Mouse (Mus musculus) ES-Bruce4 (cell line): ENCODE results near the gene Lhx4. TPM values are rescaled to one million over a fixed set of nuclear protein-coding genes. Genes with fewer than 3 reads are reported as not detected.

ENCODE experiments used
- H3K27ac ChIP-seq: 2 replicates; pipeline ENCODE4 v1.5.1; 2012; ENCODE audit warnings: low read length, inconsistent platforms; ENCODE audit not compliant: insufficient read depth
- H3K27me3 ChIP-seq: 2 replicates; pipeline ENCODE4 v1.6.1; 2012; ENCODE audit warnings: mild to moderate bottlenecking, low read length, inconsistent platforms; ENCODE audit not compliant: control insufficient read depth, poor library complexity, insufficient read depth, severe bottlenecking
- H3K36me3 ChIP-seq: 2 replicates; pipeline ENCODE4 v1.6.1; 2012; ENCODE audit warnings: inconsistent platforms, mild to moderate bottlenecking, low read length, moderate library complexity; ENCODE audit not compliant: control insufficient read depth, poor library complexity, insufficient read depth, severe bottlenecking
- H3K4me1 ChIP-seq: one replicate; pipeline ENCODE4 v1.8.1; 2011; ENCODE audit warnings: low read length; ENCODE audit not compliant: control insufficient read depth, insufficient read depth
- H3K4me3 ChIP-seq: 2 replicates; pipeline ENCODE4 v1.5.1; 2011; ENCODE audit warnings: low read depth, mild to moderate bottlenecking, low read length
- H3K9ac ChIP-seq: 2 replicates; pipeline ENCODE4 v1.6.1; 2012; ENCODE audit warnings: low read depth, mild to moderate bottlenecking, inconsistent platforms; ENCODE audit not compliant: poor library complexity, severe bottlenecking
- H3K9me3 ChIP-seq: replicated peaks from 2 replicates; pipeline ENCODE4 v1.6.1; 2012; ENCODE audit warnings: mild to moderate bottlenecking, low read length, inconsistent platforms; ENCODE audit not compliant: control insufficient read depth, poor library complexity, insufficient read depth, severe bottlenecking
- CTCF ChIP-seq: IDR thresholded peaks from one replicate; pipeline ENCODE4 v1.8.1; 2011; ENCODE audit warnings: low read depth, low read length
- EP300 ChIP-seq: IDR thresholded peaks from 2 replicates; pipeline ENCODE4 v1.6.1; 2011; ENCODE audit warnings: low read depth, low read length; ENCODE audit not compliant: insufficient read depth
- POLR2A ChIP-seq: IDR thresholded peaks from one replicate; pipeline ENCODE4 v1.8.1; 2011; ENCODE audit warnings: low read length; ENCODE audit not compliant: insufficient read depth
- polyA plus RNA-seq: library from polyadenylated mRNA; stranded (reverse); fragments of >200 nt; gene quantifications from 2 replicates; pipeline ENCODE4 v1.2.4, GENCODE M21; 2011; ENCODE audit warnings: low read depth; ENCODE audit not compliant: missing spikeins, insufficient read depth, insufficient read length

The Lhx4 gene
- polyA plus RNA-seq, 1 experiment, result not detected

DNA sequence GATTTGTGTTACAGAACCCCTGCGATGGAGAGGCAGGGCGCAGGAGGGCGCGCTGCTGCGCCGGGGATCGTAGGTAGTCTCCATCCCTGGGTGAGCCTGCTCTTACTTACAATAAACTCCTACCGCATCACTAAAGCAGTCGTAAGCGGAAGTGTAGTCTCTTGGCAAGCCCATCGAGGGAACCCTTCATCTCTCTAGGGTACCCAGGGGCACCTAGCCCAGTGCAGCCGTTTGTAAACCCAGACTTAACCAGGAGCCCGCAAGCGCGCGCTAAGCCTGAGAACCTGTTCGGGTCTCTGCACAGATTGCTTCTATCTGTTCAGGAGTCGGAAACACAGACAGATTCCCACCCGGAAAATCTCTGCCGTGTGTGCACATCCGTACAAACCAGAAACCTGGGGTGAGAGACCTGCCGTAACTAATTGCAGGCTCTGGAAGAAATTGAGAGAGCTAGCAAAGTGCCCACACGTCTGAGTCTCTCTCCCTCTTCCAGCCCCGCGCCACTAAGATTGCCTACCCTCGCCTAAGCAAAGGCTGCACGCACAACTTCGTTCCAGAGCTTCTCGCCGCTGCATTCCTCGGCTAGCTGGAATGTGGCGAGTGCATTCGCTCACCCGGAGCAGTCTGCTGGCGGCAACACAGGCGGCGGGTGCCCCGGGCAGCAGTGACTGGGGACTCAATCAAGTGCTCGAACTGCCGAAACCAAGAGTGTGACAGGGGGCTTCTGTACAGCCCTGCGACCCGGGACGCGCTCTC is 10.7 kb downstream of the Lhx4 start:
- peak overlapping the region; percentile 61 for H3K4me3 ChIP-seq
- H3K27ac ChIP-seq, result no peak overlapping the region
- no peaks in the 10 kb centered on the region for H3K9me3 ChIP-seq
- no peaks in the 10 kb centered on the region for H3K36me3 ChIP-seq
- H3K4me1 ChIP-seq, result no peaks in the 10 kb centered on the region
- no peak overlapping the region for H3K9ac ChIP-seq
- peaks cover 46% of the 10 kb centered on the region for H3K27me3 ChIP-seq
- TF ChIP-seq EP300, result no peak
- peak; percentile 30 for TF ChIP-seq CTCF
- TF ChIP-seq POLR2A, result no peak

DNA sequence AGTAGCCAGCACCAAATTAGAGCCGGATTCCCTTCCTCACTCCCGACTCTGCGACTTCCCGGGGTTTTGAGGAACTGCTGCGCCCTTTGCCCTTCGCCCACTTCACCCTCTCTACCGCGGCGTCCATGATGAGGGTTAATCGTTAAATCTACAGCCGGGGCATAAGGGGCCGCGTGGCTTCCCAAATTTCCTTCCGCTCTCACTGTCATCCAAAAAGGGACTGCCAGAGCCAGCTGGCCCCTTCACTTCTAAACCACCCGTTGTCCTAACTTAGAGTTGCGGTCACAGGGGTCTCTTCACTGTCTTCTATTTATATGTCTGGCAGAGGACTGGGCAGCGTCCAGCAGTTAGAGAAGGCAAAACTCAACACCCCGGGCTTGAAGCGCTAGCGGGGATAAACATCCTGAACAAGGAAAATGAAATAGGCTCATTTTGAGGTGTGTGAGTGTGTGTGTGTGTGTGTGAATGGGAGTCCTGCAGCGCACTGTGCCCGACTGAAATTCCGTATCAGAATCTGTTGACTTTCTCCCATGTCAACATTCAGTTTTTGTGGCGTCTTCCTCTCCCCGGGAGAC is 13.6 kb downstream of the Lhx4 start:
- Histone ChIP-seq H3K9me3 (no peaks in the 10 kb centered on the region), H3K27ac (no peak overlapping the region), H3K4me1 (no peaks in the 10 kb centered on the region), H3K4me3 (peak overlapping the region; percentile 27; the same call in 1 of the 2 replicates), H3K27me3 (peaks cover 50% of the 10 kb centered on the region), H3K9ac (no peak overlapping the region), H3K36me3 (no peaks in the 10 kb centered on the region)
- TF ChIP-seq EP300 (no peak), POLR2A (no peak), CTCF (no peak)

DNA sequence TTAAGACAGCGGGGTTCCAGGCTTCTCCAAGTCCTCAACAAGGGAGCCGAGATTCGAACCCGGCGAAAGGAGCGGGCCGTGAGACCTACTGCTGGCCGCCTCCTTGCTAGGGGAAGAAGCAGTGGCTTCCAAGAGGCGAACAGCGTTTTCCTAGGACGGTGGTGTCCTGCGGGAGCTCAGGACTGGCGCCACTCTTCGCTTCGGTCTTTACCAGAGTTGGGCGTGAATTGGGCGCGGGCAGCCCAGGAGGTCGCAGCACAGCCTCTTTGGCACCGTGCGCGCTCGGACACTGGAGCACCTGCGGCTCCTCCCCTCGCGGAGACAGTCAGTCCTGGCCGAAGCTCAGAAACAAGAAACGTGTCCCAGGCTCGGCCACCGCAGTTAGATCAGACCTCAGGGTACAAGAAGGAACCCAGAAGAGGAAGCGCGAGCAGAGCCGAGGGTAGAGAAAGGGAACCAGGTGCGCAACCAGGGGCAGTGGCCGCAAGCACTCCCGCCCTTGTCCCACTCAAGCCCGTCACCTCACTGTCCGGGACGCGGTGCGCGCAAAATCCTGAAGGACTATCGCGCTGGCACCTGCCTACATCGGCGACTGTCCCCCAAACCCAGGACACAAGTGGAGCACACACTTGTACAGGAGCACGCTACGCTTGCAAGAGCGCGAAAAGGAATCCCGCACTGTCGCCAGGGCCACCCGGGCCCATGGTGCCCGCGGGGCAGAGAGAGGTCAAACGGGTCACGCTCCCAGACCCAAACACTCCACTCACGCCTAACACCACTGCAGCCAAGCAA is 14.3 kb downstream of the Lhx4 start:
- no peak for TF ChIP-seq CTCF
- TF ChIP-seq POLR2A, result no peak
- no peak for TF ChIP-seq EP300
- H3K36me3 ChIP-seq, result no peaks in the 10 kb centered on the region
- H3K27me3 ChIP-seq, result peaks cover 45% of the 10 kb centered on the region
- no peak overlapping the region for H3K27ac ChIP-seq
- H3K9ac ChIP-seq, result no peak overlapping the region
- peak overlapping the region; percentile 27 for H3K4me3 ChIP-seq
- no peaks in the 10 kb centered on the region for H3K9me3 ChIP-seq
- H3K4me1 ChIP-seq, result no peaks in the 10 kb centered on the region

DNA sequence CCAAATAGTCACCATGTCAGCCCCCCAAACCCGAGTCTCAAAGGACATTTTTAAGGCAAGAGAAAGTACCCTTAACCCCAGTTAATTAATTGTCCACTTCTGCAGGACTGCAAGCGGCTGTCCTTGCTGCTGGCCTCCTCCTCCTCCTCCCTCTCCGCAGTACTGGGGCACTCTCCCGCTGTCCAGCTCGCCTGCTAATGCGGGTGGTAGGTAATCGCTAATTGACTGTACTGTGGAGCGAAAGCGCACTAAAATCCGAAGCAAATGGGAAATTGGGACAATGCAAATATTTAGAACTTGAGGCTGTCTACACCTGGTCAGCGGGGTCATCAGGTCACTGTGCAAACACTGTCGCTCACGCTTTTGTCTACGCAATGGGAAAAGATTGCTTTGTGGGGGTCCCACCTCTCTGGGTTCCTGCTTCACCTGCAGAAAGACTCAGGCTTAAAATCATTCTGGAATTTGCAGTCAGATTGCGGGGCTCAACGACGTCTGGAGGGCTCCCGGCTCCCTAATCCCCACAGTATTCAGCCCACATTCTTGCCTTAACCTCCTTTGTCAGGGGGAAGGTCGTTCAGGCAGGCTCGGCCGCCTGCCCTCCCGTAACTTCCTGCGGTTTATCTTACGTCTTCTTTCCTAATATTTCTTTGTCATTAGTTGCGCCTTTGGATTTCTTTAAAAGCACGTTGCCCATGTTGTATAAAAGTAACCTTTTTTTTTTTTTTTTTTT is 15.2 kb downstream of the Lhx4 start:
- Histone ChIP-seq H3K9me3 (no peaks in the 10 kb centered on the region), H3K36me3 (no peaks in the 10 kb centered on the region), H3K4me3 (no peak overlapping the region), H3K27ac (no peak overlapping the region), H3K27me3 (peaks cover 37% of the 10 kb centered on the region), H3K9ac (no peak overlapping the region), H3K4me1 (no peaks in the 10 kb centered on the region)
- TF ChIP-seq CTCF (no peak), POLR2A (no peak), EP300 (no peak)

DNA sequence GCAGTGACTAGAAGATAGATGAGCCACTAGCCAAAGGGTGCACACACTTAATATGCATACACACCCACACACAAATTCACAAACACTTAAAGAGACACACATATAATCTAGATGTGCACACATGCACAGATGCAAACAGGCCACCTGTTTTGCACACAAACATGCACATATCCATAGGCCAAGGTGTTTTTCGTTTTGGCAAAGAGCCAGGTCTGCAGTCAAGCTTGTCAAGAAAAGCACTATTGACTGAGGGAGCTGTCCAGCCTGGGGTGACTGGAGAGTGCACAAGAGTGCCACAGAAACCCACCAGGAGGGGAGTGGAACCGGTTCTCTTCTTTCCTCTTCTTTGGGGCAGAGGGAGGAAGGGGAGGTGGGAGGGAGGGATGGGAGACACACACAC is 20.3 kb downstream of the Lhx4 start:
- TF ChIP-seq EP300, result no peak
- no peak for TF ChIP-seq CTCF
- no peak for TF ChIP-seq POLR2A
- Histone ChIP-seq H3K36me3 (no peaks in the 10 kb centered on the region), H3K4me3 (no peak overlapping the region), H3K27me3 (peaks cover 18% of the 10 kb centered on the region), H3K9ac (no peak overlapping the region), H3K27ac (no peak overlapping the region), H3K4me1 (no peaks in the 10 kb centered on the region), H3K9me3 (no peaks in the 10 kb centered on the region; the same call in 1 of the 2 replicates)
